Mouse (Mus musculus) limb, embryonic 10.5 days (tissue): ENCODE measurements around the gene Ing1. TPM values are rescaled to one million over a fixed set of nuclear protein-coding genes. Genes with fewer than 3 reads are reported as not detected.
"Not testable (repeated sequence)": the region's sequence is repeated elsewhere in the genome, so short reads cannot be mapped to it uniquely, and the experiment has no call there.

Source experiments
- DNase-seq: peaks from one replicate; pipeline ENCODE4 v3.0.0-alpha.2; 2017; ENCODE audit warnings: low spot score
- H3K27ac ChIP-seq: fragments of 300-500 bp; sonication (generic); 2 replicates; pipeline ENCODE4 v1.5.1; 2016; ENCODE audit warnings: mild to moderate bottlenecking
- H3K27me3 ChIP-seq: fragments of 300-500 bp; sonication (generic); 2 replicates; pipeline ENCODE4 v1.6.1; 2016; ENCODE audit warnings: low read depth, mild to moderate bottlenecking; ENCODE audit not compliant: poor library complexity, severe bottlenecking
- H3K36me3 ChIP-seq: fragments of 300-500 bp; sonication (generic); 2 replicates; pipeline ENCODE4 v1.6.1; 2016; ENCODE audit warnings: mild to moderate bottlenecking, moderate library complexity
- H3K4me1 ChIP-seq: fragments of 300-500 bp; sonication (generic); 2 replicates; pipeline ENCODE4 v1.6.1; 2016
- H3K4me3 ChIP-seq: fragments of 300-500 bp; sonication (generic); 2 replicates; pipeline ENCODE4 v1.5.1; 2016; ENCODE audit warnings: mild to moderate bottlenecking, moderate library complexity
- H3K9me3 ChIP-seq: fragments of 300-500 bp; sonication (generic); replicated peaks from 2 replicates; pipeline ENCODE4 v1.6.1; 2016; ENCODE audit warnings: mild to moderate bottlenecking
- WGBS: fragments of 180-500 bp; shearing (Covaris S2); methylation state at CpG from one replicate; pipeline ENCODE4 v1.1.7; 2016; 5-methylcytosine and 5-hydroxymethylcytosine counted together
- polyA plus RNA-seq: library from polyadenylated mRNA; unstranded; fragments of >200 nt; fragmentation: Nextera tagmentation; extraction: Ambion mirVana; gene quantifications from 2 replicates; pipeline ENCODE4 v1.2.1, GENCODE M21; 2016

Ing1 gene
- polyA plus RNA-seq, 1 experiment from 2014 or later = 39.7 TPM

GRCm38 (mm10) chr8:11530849-11531248 is 24.5 kb upstream of the Ing1 start:
- Histone ChIP-seq H3K9me3 (no peaks in the 10 kb centered on the region), H3K27me3 (no peaks in the 10 kb centered on the region), H3K36me3 (peaks cover 57% of the 10 kb centered on the region), H3K4me1 (no peaks in the 10 kb centered on the region), H3K4me3 (no peak overlapping the region), H3K27ac (no peak overlapping the region)
- DNase-seq = no peak
- 81% methylated on average over 4 of the region's 4 CpGs for WGBS

GRCm38 (mm10) chr8:11534494-11534893 is 20.9 kb upstream of the Ing1 start:
- Histone ChIP-seq H3K4me3 (no peak overlapping the region), H3K27me3 (no peaks in the 10 kb centered on the region), H3K27ac (no peak overlapping the region), H3K36me3 (peaks cover 58% of the 10 kb centered on the region), H3K4me1 (no peaks in the 10 kb centered on the region), H3K9me3 (no peaks in the 10 kb centered on the region)
- DNase-seq = no peak
- 49% methylated on average over 9 of the region's 9 CpGs for WGBS

GRCm38 (mm10) chr8:11539049-11539448 is 16.3 kb upstream of the Ing1 start:
- Histone ChIP-seq H3K27ac (no peak overlapping the region), H3K27me3 (no peaks in the 10 kb centered on the region), H3K4me3 (no peak overlapping the region), H3K36me3 (peaks cover 58% of the 10 kb centered on the region), H3K9me3 (no peaks in the 10 kb centered on the region), H3K4me1 (no peaks in the 10 kb centered on the region)
- 90% methylated on average over 4 of the region's 4 CpGs for WGBS
- no peak for DNase-seq

DNA sequence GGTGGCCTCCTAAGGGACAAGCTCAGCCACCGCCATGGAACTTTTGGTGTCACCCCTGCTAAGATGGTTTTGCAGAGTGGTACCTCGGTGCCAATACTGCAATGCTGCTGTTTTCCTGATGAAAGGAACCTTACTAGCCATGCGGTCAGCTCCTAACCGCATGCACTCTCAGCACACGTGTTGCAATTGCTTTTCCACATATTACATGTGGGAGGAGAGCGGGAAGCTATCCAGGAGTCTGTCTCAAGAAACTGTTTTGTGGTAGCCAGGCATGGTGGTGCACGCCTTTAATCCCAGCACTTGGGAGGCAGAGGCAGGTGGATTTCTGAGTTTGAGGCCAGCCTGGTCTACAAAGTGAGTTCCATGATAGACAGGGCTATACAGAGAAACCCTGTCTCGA is 15.2 kb upstream of the Ing1 start:
- Histone ChIP-seq H3K27me3 (no peaks in the 10 kb centered on the region), H3K9me3 (no peaks in the 10 kb centered on the region), H3K4me3 (no peak overlapping the region), H3K36me3 (peaks cover 53% of the 10 kb centered on the region), H3K27ac (no peak overlapping the region), H3K4me1 (no peaks in the 10 kb centered on the region)
- no peak for DNase-seq
- 95% methylated on average over 8 of the region's 8 CpGs for WGBS

GRCm38 (mm10) chr8:11542031-11542430 is 13.3 kb upstream of the Ing1 start:
- no peak overlapping the region for H3K4me3 ChIP-seq
- WGBS = 95% methylated on average over 12 of the region's 12 CpGs
- no peak for DNase-seq
- H3K36me3 ChIP-seq = peaks cover 59% of the 10 kb centered on the region
- no peak overlapping the region for H3K27ac ChIP-seq
- no peaks in the 10 kb centered on the region for H3K4me1 ChIP-seq
- no peaks in the 10 kb centered on the region for H3K27me3 ChIP-seq
- H3K9me3 ChIP-seq = no peaks in the 10 kb centered on the region

DNA sequence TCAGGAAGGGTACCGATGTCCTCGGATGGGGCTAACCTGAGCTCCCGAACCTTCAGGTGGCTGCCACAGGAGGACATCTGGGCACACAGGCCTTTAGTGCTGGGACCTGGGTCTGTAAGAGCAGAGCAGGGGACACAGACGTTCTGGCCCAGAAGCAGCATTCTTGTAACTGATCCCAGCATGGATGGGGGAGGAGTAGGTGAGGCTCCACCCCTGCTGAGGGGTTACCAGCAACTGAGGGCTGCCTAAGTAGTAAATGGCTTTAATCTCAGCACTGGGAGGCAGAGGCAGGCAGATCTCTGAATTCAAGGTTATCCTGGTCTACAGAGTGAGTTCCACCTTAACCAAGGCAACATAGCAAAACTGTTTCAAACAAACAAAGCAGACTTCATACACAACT is 12.5 kb upstream of the Ing1 start:
- no peaks in the 10 kb centered on the region for H3K9me3 ChIP-seq
- WGBS = 86% methylated on average over 4 of the region's 4 CpGs

DNA sequence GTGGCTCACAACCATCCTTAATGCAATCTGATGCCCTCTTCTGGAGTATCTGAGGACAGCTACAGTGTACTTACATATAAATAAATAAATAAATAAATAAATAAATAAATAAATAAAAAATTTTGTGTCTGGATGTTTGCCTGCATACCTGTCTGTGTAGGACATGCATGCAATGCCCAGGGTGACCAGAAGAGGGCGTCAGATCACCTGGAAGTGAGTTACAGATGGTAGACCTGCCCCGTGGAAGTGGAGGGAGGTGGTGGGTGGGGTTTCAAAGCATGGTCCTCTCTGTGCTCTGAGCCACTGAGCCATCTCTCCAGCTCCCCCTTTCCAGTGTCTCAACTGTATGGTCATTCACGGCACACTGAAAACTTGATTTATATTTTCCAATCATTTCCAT is 11.0 kb upstream of the Ing1 start:
- no peaks in the 10 kb centered on the region for H3K27me3 ChIP-seq
- H3K27ac ChIP-seq = no peak overlapping the region
- no peaks in the 10 kb centered on the region for H3K9me3 ChIP-seq
- no peaks in the 10 kb centered on the region for H3K4me1 ChIP-seq
- peaks cover 60% of the 10 kb centered on the region for H3K36me3 ChIP-seq
- no peak overlapping the region for H3K4me3 ChIP-seq
- DNase-seq = peak; percentile 52
- WGBS = 51% methylated on average over 3 of the region's 3 CpGs

More for the DNA sequence above, 12.5 kb upstream of the Ing1 start:
- Histone ChIP-seq H3K4me1 (no peaks in the 10 kb centered on the region), H3K4me3 (no peak overlapping the region), H3K36me3 (peaks cover 64% of the 10 kb centered on the region), H3K27ac (no peak overlapping the region), H3K27me3 (no peaks in the 10 kb centered on the region)
- DNase-seq = no peak

DNA sequence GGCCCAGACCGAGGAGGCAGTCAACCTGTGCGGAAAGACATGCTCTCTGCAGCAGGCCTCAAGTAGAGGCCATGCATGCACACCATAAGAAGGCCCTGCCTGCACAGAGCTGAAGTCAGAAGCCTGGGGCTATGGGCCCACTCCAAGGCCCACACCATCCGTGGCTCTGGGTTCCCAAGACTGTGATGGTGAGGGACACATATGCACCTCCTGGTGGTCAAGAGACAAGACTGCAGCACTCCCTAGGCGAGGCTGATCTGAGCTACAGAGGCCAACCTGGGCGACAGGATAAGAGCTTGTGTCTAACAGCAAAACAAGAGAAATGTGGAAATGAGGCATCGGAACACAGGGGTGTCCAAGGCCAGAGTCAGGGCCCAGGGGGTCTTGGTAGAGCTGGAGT is 8.3 kb upstream of the Ing1 start:
- Histone ChIP-seq H3K4me1 (peaks cover 17% of the 10 kb centered on the region), H3K36me3 (peaks cover 35% of the 10 kb centered on the region), H3K27ac (no peak overlapping the region), H3K9me3 (no peaks in the 10 kb centered on the region), H3K4me3 (no peak overlapping the region), H3K27me3 (no peaks in the 10 kb centered on the region)
- DNase-seq = peak; percentile 37
- WGBS = 65% methylated on average over 6 of the region's 6 CpGs

GRCm38 (mm10) chr8:11549706-11550105 is 5.7 kb upstream of the Ing1 start:
- peak overlapping the region; percentile 88 for H3K4me3 ChIP-seq
- no peaks in the 10 kb centered on the region for H3K27me3 ChIP-seq
- H3K36me3 ChIP-seq = peaks cover 21% of the 10 kb centered on the region
- H3K4me1 ChIP-seq = peaks cover 27% of the 10 kb centered on the region
- peak overlapping the region; percentile 92; the same call in 1 of the 2 replicates for H3K27ac ChIP-seq
- WGBS = 22% methylated on average over 7 of the region's 7 CpGs
- peak; percentile 60 for DNase-seq
- no peaks in the 10 kb centered on the region for H3K9me3 ChIP-seq

- Histone ChIP-seq H3K4me3 (peak within 1 kb of the TSS; percentile 88), H3K27me3 (no peaks in the 10 kb centered on the region), H3K36me3 (peaks cover 17% of the 10 kb centered on the region), H3K9me3 (no peaks in the 10 kb centered on the region), H3K27ac (peak within 1 kb of the TSS; percentile 92), H3K4me1 (peaks cover 32% of the 10 kb centered on the region)
- WGBS = under 1% methylated on average over 53 of the region's 53 CpGs
- peak; percentile 90 for DNase-seq
Measured at GRCm38 (mm10) chr8:11550281-11550948, 5.0 kb upstream of the Ing1 start, which contains the start of gene Cars2. TSS of gene Cars2 (minus strand) at chr8:11550783.

- 91% methylated on average over 4 of the region's 4 CpGs for WGBS
- not testable (repeated sequence) for H3K27me3 ChIP-seq, H3K9me3 ChIP-seq, DNase-seq
- peaks cover 15% of the 10 kb centered on the region for H3K36me3 ChIP-seq
- H3K27ac ChIP-seq = peak overlapping the region; percentile 92; the same call in 1 of the 2 replicates
- H3K4me1 ChIP-seq = peaks cover 32% of the 10 kb centered on the region
- H3K4me3 ChIP-seq = 0 out of 2 replicates have a peak overlapping the region, but pooled peaks have one; percentile 88
Measured at GRCm38 (mm10) chr8:11551497-11551896, 3.9 kb upstream of the Ing1 start.

DNA sequence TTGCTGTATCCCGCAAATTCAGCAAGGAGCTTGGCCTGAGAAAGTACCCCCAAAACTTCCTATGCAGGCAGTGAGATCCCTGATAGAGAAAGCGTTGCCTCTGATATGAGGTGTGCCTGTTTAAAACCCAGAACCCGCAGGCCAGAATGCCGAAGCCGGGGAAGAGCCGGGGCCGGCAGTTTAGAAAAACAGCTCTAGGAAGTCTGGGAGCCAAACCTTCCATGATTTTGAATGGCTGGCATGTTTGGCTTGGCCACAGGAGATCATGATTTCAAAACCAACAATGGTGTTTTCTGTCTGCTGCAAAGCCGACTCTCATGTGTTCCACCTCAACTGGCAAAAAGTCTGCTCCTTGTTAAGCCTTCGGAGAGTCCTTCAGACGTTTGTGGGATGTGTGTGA is 3.0 kb upstream of the Ing1 start:
- no peaks in the 10 kb centered on the region for H3K9me3 ChIP-seq
- H3K27me3 ChIP-seq = no peaks in the 10 kb centered on the region
- H3K27ac ChIP-seq = no peak overlapping the region; the same call in 1 of the 2 replicates
- 85% methylated on average over 10 of the region's 10 CpGs for WGBS
- no peak for DNase-seq
- peaks cover 32% of the 10 kb centered on the region for H3K4me1 ChIP-seq
- H3K36me3 ChIP-seq = peaks cover 8% of the 10 kb centered on the region; the same call in 1 of the 2 replicates
- H3K4me3 ChIP-seq = no peak overlapping the region

DNA sequence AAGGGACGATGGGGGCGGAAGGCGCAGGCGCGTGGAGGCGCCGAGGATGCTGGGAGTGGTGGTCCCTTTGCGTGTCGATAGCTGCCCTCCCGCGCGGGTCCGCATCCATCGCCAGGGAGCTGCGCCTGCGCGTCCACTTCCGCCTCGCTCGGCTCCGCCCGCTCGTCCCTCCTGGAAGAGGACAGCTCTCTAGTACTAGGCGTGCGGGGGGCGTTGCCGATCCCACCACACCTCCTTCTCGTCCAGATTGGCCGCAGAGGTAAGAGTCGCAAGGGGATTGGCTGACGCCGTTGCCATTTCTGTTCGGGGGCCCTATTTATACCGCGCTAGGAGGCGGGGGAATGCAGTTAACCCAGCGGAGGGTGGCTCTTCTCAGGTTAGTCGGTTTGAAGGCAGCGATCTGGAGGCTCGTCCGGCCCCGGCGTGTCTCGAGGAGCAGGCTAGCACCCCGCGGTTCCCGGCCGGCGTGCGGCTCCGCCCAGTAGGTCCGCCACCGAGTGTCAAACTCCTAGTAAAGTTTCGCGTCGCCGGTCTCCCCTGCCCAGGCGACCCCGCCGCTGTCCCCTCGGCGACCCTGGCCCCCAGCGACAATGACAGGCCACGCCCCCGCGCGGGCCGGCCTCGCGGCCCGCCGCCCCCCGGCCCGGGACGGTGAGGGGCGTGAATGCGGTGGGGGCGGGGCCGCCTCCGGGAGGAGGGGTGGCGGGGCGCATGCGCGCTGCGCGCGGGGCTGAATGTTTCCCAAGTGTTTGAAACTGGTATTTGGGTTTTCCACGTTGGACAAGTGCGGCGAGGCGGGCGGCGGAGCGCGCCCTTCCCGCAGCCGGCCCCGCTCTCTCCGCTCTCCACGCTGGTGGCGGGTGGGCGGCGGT is 585 bp downstream of the Ing1 start:
- H3K4me1 ChIP-seq = peaks cover 30% of the 10 kb centered on the region
- peak overlapping the region; percentile 97 for H3K27ac ChIP-seq
- H3K36me3 ChIP-seq = peaks cover 8% of the 10 kb centered on the region
- no peaks in the 10 kb centered on the region for H3K9me3 ChIP-seq
- peak; percentile 99 for DNase-seq
- no peaks in the 10 kb centered on the region for H3K27me3 ChIP-seq
- peak overlapping the region; percentile 92 for H3K4me3 ChIP-seq
- under 1% methylated on average over 103 of the region's 103 CpGs for WGBS
